Mouse (Mus musculus): ENCODE results near the gene Hba-a1.
"Not testable (repeated sequence)": the region's sequence is repeated elsewhere in the genome, so short reads cannot be mapped to it uniquely, and the experiment has no call there.

Gene Hba-a1

GRCm38 (mm10) chr11:32283091-32283777 is at the start of gene Hba-a1:
Hba-a1 (plus strand) TSS chr11:32283511.
- DNase-seq (ENCODE audit: low spot score), result not testable (repeated sequence)

- no peak for DNase-seq (ENCODE audit: low spot score)
These were observed 49.4 kb upstream of the Hba-a1 start for GRCm38 (mm10) chr11:32233895-32234294.

- DNase-seq (ENCODE audit: low spot score), result no peak
These were observed 48.4 kb upstream of the Hba-a1 start for GRCm38 (mm10) chr11:32234816-32235485.

- no peak for DNase-seq (ENCODE audit: low spot score)
These were observed 47.7 kb upstream of the Hba-a1 start for GRCm38 (mm10) chr11:32235646-32236045.

- DNase-seq (ENCODE audit: low spot score), result no peak
These were observed 47.2 kb upstream of the Hba-a1 start for GRCm38 (mm10) chr11:32236132-32236531.

GRCm38 (mm10) chr11:32236712-32237410 is 46.5 kb upstream of the Hba-a1 start:
- DNase-seq (ENCODE audit: low spot score), result no peak

- no peak for DNase-seq (ENCODE audit: low spot score)
These were observed 45.9 kb upstream of the Hba-a1 start for GRCm38 (mm10) chr11:32237411-32237795.

GRCm38 (mm10) chr11:32238093-32238860 is 45.0 kb upstream of the Hba-a1 start:
- no peak for DNase-seq (ENCODE audit: low spot score)

- DNase-seq (ENCODE audit: low spot score), result no peak
These were observed 41.9 kb upstream of the Hba-a1 start for GRCm38 (mm10) chr11:32241391-32241790.

GRCm38 (mm10) chr11:32242209-32242608 is 41.1 kb upstream of the Hba-a1 start:
- DNase-seq (ENCODE audit: low spot score), result no peak

- DNase-seq (ENCODE audit: low spot score), result no peak
These were observed 39.9 kb upstream of the Hba-a1 start for GRCm38 (mm10) chr11:32243205-32243955.

- DNase-seq (ENCODE audit: low spot score), result no peak
These were observed 39.2 kb upstream of the Hba-a1 start for GRCm38 (mm10) chr11:32244064-32244463.

GRCm38 (mm10) chr11:32244617-32245016 is 38.7 kb upstream of the Hba-a1 start:
- DNase-seq (ENCODE audit: low spot score), result no peak

GRCm38 (mm10) chr11:32245614-32246013 is 37.7 kb upstream of the Hba-a1 start:
- no peak for DNase-seq (ENCODE audit: low spot score)

GRCm38 (mm10) chr11:32247068-32247467 is 36.2 kb upstream of the Hba-a1 start:
- DNase-seq (ENCODE audit: low spot score), result no peak

GRCm38 (mm10) chr11:32248350-32248749 is 35.0 kb upstream of the Hba-a1 start:
- no peak for DNase-seq (ENCODE audit: low spot score)

GRCm38 (mm10) chr11:32250880-32251763 is 32.2 kb upstream of the Hba-a1 start:
- DNase-seq (ENCODE audit: low spot score), result no peak

- DNase-seq (ENCODE audit: low spot score), result no peak
These were observed 30.2 kb upstream of the Hba-a1 start for GRCm38 (mm10) chr11:32253121-32253520.

- DNase-seq (ENCODE audit: low spot score), result no peak
These were observed 27.2 kb upstream of the Hba-a1 start for GRCm38 (mm10) chr11:32256146-32256545.

GRCm38 (mm10) chr11:32256566-32256965 is 26.7 kb upstream of the Hba-a1 start:
- DNase-seq (ENCODE audit: low spot score), result no peak

Measured in ovary, postnatal 10 days (tissue).